Mouse (Mus musculus): ENCODE data around the gene Agpat2.
A peak's percentile ranks its signal among the peaks of the same experiment; 100 is the strongest.

- TF ChIP-seq CTCF (IDR thresholded peaks at IDR 0.05; ENCODE audit: borderline replicate concordance, extremely low read depth, insufficient read depth, insufficient read length) (peak; percentile 48; the same call in 1 of the 2 replicates), POLR2A (IDR thresholded peaks at IDR 0.05; ENCODE audit: borderline replicate concordance, extremely low read depth, insufficient read depth, insufficient read length, poor library complexity, severe bottlenecking) (no peak)
These were observed 39.7 kb upstream of the Agpat2 start for GRCm38 (mm10) chr2:26643942-26644341.
